Mouse (Mus musculus) heart, embryonic 11.5 days (tissue): Measurements from ENCODE around the gene Tapbpl. TPM values are rescaled to one million over a fixed set of nuclear protein-coding genes. Genes with fewer than 3 reads are reported as not detected.
A peak's percentile ranks its signal among the peaks of the same experiment; 100 is the strongest.

Source experiments
- ATAC-seq: fragments of 200-750 bp; cut with Nextera tagmentation; replicated peaks from 2 replicates; pipeline ENCODE4 v1.8.0; 2017; ENCODE audit warnings: moderate library complexity; ENCODE audit not compliant: insufficient number of reproducible peaks, low FRiP score, low TSS enrichment
- H3K27ac ChIP-seq: fragments of 300-500 bp; sonication (generic); 2 replicates; pipeline ENCODE4 v1.5.1; 2014; ENCODE audit warnings: mild to moderate bottlenecking, low read depth, low read length
- H3K27me3 ChIP-seq: fragments of 300-500 bp; sonication (generic); 2 replicates; pipeline ENCODE4 v1.6.1; 2014; ENCODE audit warnings: mild to moderate bottlenecking, low read length, mixed read lengths; ENCODE audit not compliant: control insufficient read depth, insufficient read depth
- H3K36me3 ChIP-seq: fragments of 300-500 bp; sonication (generic); 2 replicates; pipeline ENCODE4 v1.6.1; 2014; ENCODE audit warnings: mild to moderate bottlenecking, low read length, moderate library complexity, mixed read lengths; ENCODE audit not compliant: control insufficient read depth, insufficient read depth
- H3K4me1 ChIP-seq: fragments of 300-500 bp; sonication (generic); 2 replicates; pipeline ENCODE4 v1.6.1; 2014; ENCODE audit warnings: low read length; ENCODE audit not compliant: control insufficient read depth, insufficient read depth
- H3K4me2 ChIP-seq: fragments of 300-500 bp; sonication (generic); 2 replicates; pipeline ENCODE4 v1.6.1; 2014; ENCODE audit warnings: mild to moderate bottlenecking, moderate library complexity
- H3K4me3 ChIP-seq: fragments of 300-500 bp; sonication (generic); 2 replicates; pipeline ENCODE4 v1.5.1; 2014; ENCODE audit warnings: low read depth, low read length
- H3K9ac ChIP-seq: fragments of 300-500 bp; sonication (generic); 2 replicates; pipeline ENCODE4 v1.6.1; 2014; ENCODE audit warnings: mild to moderate bottlenecking, low read depth, low read length, moderate library complexity
- H3K9me3 ChIP-seq: fragments of 300-500 bp; sonication (generic); replicated peaks from 2 replicates; pipeline ENCODE4 v1.6.1; 2016; ENCODE audit warnings: low read length; ENCODE audit not compliant: control insufficient read depth
- WGBS: fragments of 180-500 bp; shearing (Covaris S2); extraction: QIAGEN DNeasy Blood & Tissue Kit; methylation state at CpG from one replicate; pipeline ENCODE4 v1.1.7; 2014; ENCODE audit not compliant: insufficient replicate concordance; 5-methylcytosine and 5-hydroxymethylcytosine counted together
- polyA plus RNA-seq: library from polyadenylated mRNA; unstranded; fragments of >200 nt; fragmentation: Nextera tagmentation; extraction: Ambion mirVana; gene quantifications from 2 replicates; pipeline ENCODE4 v1.2.1, GENCODE M21; 2014

The Tapbpl gene
- polyA plus RNA-seq, 1 experiment from 2014 or later = 2.0 TPM

DNA sequence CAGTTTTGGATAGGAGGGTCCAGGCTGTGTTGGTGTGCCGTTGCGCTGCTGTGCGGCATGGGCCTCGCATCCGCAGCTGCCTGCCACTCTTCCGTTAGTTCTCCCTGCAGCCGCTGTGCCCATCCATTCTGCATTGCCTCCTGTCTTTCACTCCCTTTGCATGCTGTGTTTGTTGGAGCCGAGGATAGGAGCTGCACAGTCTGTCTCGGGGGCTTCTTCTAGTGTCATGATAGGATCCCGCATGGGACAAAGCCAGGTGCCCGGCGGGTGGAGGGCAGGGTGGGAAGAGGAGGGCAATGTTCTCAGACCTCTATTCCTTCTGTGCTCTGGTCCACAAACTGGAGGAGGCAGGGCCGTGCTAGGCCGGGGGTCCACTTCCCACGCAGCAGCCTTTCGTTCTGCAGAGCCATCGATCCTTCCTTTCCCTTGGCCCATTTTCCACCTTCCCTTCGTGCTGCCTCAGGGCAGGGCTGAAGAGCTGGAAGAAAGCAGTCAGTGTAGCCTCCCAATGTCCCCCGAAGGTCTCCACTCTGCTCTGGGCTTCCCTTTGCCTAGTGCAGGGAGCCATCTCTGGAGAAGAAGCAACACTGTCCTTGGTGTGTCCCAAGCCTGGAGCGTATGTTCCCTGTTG lies 10.4 kb downstream of the Tapbpl start:
- Histone ChIP-seq H3K27me3 (no peaks in the 10 kb centered on the region), H3K4me1 (no peaks in the 10 kb centered on the region; the same call in 1 of the 2 replicates), H3K9ac (no peak overlapping the region), H3K36me3 (peaks cover 2% of the 10 kb centered on the region; the same call in 1 of the 2 replicates), H3K4me2 (no peak overlapping the region), H3K27ac (no peak overlapping the region), H3K9me3 (no peaks in the 10 kb centered on the region), H3K4me3 (no peak overlapping the region)
- WGBS = 87% methylated on average over 20 of the region's 20 CpGs
- ATAC-seq = no peak

DNA sequence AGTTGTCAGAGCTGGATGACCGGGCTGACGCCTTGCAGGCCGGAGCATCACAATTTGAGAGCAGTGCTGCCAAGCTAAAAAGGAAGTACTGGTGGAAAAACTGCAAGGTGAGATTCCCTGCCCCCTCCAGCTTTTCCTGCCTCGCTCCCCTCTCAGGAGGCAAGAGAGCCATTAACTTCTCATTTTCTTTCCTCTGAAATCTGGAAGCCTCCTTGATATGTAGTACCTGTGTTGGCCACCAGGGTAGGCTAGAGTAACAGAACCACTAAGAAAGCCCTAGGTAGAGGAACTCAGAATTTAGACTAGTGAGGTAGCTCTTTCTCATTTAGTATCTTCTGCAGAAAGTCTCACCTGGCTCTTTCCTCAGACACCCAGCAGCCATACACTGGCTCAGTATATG lies 12.7 kb downstream of the Tapbpl start:
- Histone ChIP-seq H3K27ac (no peak overlapping the region), H3K4me3 (no peak overlapping the region), H3K36me3 (0 out of 2 replicates have a peak, but pooled peaks cover 2% of the 10 kb centered on the region), H3K9ac (no peak overlapping the region), H3K9me3 (no peaks in the 10 kb centered on the region), H3K4me1 (peaks cover 3% of the 10 kb centered on the region; the same call in 1 of the 2 replicates), H3K4me2 (no peak overlapping the region), H3K27me3 (no peaks in the 10 kb centered on the region)
- no peak for ATAC-seq
- WGBS = 70% methylated on average over 4 of the region's 4 CpGs

DNA sequence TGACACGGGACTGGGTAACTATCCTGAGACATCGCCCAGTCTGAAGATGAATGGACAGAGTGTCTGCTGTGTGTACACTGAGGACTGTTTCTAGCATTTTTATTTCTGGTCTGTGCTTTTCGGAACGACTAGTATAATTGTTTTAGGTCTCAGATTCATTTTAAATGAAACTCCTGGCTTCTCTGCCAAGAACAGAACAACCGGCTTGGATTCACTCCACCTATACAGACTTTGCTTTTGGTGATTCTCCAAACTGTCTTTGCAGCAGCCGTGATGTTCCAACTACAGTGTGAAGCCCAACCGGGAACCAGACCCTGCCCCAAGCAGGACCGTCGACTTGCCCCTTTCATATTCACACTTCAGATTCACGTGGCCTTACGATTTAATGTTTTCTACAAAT lies 13.8 kb downstream of the Tapbpl start:
- ATAC-seq = no peak
- H3K27ac ChIP-seq = no peak overlapping the region
- 79% methylated on average over 11 of the region's 11 CpGs for WGBS
- no peaks in the 10 kb centered on the region for H3K36me3 ChIP-seq
- H3K4me2 ChIP-seq = no peak overlapping the region
- H3K27me3 ChIP-seq = 0 out of 2 replicates have a peak, but pooled peaks cover 3% of the 10 kb centered on the region
- no peaks in the 10 kb centered on the region for H3K9me3 ChIP-seq
- no peak overlapping the region for H3K4me3 ChIP-seq
- H3K9ac ChIP-seq = no peak overlapping the region
- peaks cover 3% of the 10 kb centered on the region; the same call in 1 of the 2 replicates for H3K4me1 ChIP-seq

DNA sequence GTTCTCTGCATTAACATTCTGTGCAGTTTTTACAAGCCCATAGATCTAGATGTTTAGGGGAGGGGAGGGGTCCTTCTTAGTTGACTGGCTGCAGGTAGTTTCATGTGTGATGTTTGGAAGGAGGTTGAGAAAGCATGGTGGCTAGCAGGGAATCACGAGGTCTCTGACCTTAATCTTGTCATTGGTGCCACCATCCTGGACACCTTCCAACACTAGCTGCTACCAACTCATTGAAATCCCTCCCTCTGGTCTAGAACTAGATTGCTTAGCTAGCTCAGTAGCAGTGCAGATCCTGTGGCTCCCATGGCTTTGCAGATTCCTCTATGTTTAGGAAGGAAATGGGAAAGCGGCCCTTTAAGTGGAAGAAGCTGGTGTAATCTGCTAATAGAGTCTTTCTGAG lies 14.8 kb downstream of the Tapbpl start:
- Histone ChIP-seq H3K9ac (no peak overlapping the region), H3K27me3 (0 out of 2 replicates have a peak, but pooled peaks cover 3% of the 10 kb centered on the region), H3K9me3 (no peaks in the 10 kb centered on the region), H3K4me3 (no peak overlapping the region), H3K4me1 (peaks cover 3% of the 10 kb centered on the region; the same call in 1 of the 2 replicates), H3K4me2 (no peak overlapping the region), H3K36me3 (no peaks in the 10 kb centered on the region), H3K27ac (no peak overlapping the region)
- ATAC-seq = no peak
- WGBS = 71% methylated on average over 2 of the region's 2 CpGs

DNA sequence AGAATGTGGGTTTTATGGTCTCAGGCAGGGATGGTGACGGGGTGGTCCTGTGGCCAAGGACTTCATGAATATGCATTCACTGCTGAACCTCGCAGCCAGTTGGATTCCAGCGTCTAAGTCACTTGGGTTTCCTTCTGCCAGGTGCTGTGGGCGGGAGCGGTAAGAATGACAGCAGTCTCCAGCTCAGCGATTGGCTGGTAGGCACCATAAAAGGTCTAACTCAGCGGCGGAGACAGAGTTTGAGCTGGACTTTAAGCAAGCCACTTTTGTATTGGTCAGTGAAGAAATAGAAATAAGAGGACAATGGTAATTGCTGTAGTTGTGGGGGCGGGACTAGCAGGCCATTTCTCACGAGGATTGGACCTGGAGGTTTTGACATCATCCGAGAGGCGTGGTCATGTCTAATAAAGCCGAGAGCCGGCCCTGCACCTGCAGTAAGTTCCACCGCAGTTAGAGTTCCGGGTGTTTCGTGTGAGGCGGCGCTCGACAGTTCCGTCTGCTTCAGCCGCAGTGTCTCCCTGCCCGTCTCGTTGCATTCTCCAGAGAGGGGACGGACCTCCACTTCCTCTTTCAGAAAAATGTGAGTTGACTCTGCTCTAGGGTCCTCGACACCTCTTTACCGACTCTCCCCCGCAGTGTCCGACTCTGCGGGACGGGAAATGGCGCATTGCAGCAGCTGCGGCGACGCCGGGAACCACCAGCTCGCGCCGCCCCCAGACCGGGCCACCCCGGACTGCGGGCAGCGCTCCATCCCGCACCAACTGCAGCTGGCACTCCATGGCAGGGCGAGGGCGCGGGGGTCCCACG lies 16.3 kb downstream of the Tapbpl start, which contains the start of gene Vamp1:
Vamp1 (plus strand) TSS at position 404 of the 807 bp plus-strand sequence.
- Histone ChIP-seq H3K27me3 (0 out of 2 replicates have a peak, but pooled peaks cover 3% of the 10 kb centered on the region), H3K36me3 (no peaks in the 10 kb centered on the region), H3K4me2 (peak within 1 kb of the TSS; percentile 92), H3K27ac (peak within 1 kb of the TSS; percentile 48; the same call in 1 of the 2 replicates), H3K4me3 (peak within 1 kb of the TSS; percentile 64), H3K4me1 (peaks cover 3% of the 10 kb centered on the region; the same call in 1 of the 2 replicates), H3K9me3 (no peaks in the 10 kb centered on the region), H3K9ac (peak within 1 kb of the TSS; percentile 79)
- 1% methylated on average over 48 of the region's 48 CpGs for WGBS
- ATAC-seq = peak; percentile 93

DNA sequence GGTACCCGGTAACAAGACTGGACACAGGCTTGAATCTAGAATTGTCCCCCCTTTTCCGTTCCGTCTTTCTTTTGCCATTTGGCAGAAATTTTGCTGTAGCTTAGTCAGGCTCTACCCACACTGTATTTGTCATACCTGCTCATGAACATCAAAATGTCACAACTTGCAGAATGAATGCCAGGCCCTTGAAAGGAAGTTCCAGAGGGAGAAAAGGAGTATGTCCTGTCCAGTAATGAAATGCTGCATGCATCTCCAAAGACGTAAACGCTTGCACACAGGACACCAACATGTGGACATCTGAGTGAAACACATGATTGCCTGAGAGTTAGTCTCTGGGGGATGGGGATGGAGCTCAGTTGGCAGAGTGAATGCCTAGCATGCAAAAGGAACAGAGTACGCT lies 17.9 kb downstream of the Tapbpl start:
- Histone ChIP-seq H3K4me2 (no peak overlapping the region), H3K27me3 (0 out of 2 replicates have a peak, but pooled peaks cover 3% of the 10 kb centered on the region), H3K27ac (no peak overlapping the region), H3K36me3 (no peaks in the 10 kb centered on the region), H3K4me3 (no peak overlapping the region), H3K4me1 (peaks cover 3% of the 10 kb centered on the region; the same call in 1 of the 2 replicates), H3K9ac (no peak overlapping the region), H3K9me3 (no peaks in the 10 kb centered on the region)
- WGBS = 74% methylated on average over 6 of the region's 6 CpGs
- ATAC-seq = no peak

DNA sequence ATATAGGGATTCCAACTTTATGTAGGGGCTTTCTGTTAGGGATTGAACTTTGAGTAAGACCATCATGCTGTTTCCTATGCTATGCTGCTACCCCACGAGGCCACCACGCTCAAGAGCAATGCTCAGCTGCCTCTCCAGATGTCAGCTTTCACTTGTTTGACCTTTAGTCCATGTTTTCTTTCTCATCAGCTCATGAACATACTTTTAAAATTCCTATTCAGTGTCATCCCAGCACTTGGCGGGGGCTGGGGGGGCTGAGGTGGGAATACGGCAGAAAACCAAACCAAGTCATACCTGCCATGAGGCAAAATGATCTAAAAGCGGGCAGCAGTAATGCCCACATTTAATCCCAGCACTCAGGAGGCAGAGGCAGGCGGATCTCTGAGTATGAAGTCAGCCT lies 18.5 kb downstream of the Tapbpl start:
- H3K27ac ChIP-seq = no peak overlapping the region
- no peak overlapping the region for H3K9ac ChIP-seq
- peaks cover 3% of the 10 kb centered on the region; the same call in 1 of the 2 replicates for H3K4me1 ChIP-seq
- no peaks in the 10 kb centered on the region for H3K36me3 ChIP-seq
- 63% methylated on average over 6 of the region's 6 CpGs for WGBS
- no peaks in the 10 kb centered on the region for H3K9me3 ChIP-seq
- no peak overlapping the region for H3K4me3 ChIP-seq
- no peak for ATAC-seq
- H3K4me2 ChIP-seq = no peak overlapping the region
- 0 out of 2 replicates have a peak, but pooled peaks cover 3% of the 10 kb centered on the region for H3K27me3 ChIP-seq

DNA sequence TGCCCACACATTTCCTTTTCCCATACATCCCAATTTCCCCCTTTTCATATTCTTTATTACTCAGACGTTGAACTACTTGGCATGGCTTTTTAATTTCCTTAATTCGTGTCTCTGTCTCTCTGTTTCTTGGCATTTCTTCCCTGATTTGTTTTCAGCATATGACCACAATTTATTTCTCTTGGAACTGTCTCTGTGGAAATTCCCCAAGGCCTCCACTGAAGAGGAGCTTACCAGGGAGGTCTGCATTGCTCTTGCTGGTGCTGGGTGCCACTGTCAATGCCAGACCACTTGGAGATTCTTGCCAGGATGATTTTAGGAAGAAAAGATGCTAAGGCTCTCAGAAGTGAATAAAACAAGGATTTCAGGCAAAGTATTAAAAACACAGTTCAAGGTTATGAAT lies 19.0 kb downstream of the Tapbpl start:
- Histone ChIP-seq H3K9ac (no peak overlapping the region), H3K27ac (no peak overlapping the region), H3K9me3 (no peaks in the 10 kb centered on the region), H3K36me3 (no peaks in the 10 kb centered on the region), H3K4me2 (no peak overlapping the region), H3K4me3 (no peak overlapping the region), H3K4me1 (peaks cover 3% of the 10 kb centered on the region; the same call in 1 of the 2 replicates), H3K27me3 (0 out of 2 replicates have a peak, but pooled peaks cover 3% of the 10 kb centered on the region)
- WGBS = 46% methylated on average over 2 of the region's 2 CpGs
- no peak for ATAC-seq
